Mouse (Mus musculus) midbrain, postnatal 0 days (tissue): ENCODE data around the gene Cdk6. TPM values are rescaled to one million over a fixed set of nuclear protein-coding genes. Genes with fewer than 3 reads are reported as not detected.

Source experiments
- ATAC-seq: fragments of 200-750 bp; cut with Nextera tagmentation; 2 replicates; pipeline ENCODE4 v1.8.0; 2017; ENCODE audit warnings: moderate number of reproducible peaks, mild to moderate bottlenecking, moderate TSS enrichment, moderate library complexity; ENCODE audit not compliant: low FRiP score
- DNase-seq: peaks from one replicate; pipeline ENCODE4 v3.0.0-alpha.2; 2015; ENCODE audit warnings: low spot score
- H3K27ac ChIP-seq: fragments of 300-500 bp; sonication (generic); 2 replicates; pipeline ENCODE4 v1.5.1; 2014; ENCODE audit warnings: low read depth, mild to moderate bottlenecking, low read length, mixed read lengths
- H3K27me3 ChIP-seq: fragments of 300-500 bp; sonication (generic); 2 replicates; pipeline ENCODE4 v1.6.1; 2014; ENCODE audit warnings: low read length, control low read depth, mixed read lengths; ENCODE audit not compliant: insufficient read depth
- H3K36me3 ChIP-seq: fragments of 300-500 bp; sonication (generic); 2 replicates; pipeline ENCODE4 v1.6.1; 2014; ENCODE audit warnings: low read length, control low read depth, mixed read lengths; ENCODE audit not compliant: insufficient read depth
- H3K4me1 ChIP-seq: fragments of 300-500 bp; sonication (generic); 2 replicates; pipeline ENCODE4 v1.6.1; 2014; ENCODE audit warnings: mild to moderate bottlenecking, control low read depth, antibody characterized with exemption, low read length, mixed read lengths; ENCODE audit not compliant: insufficient read depth
- H3K4me2 ChIP-seq: fragments of 300-500 bp; sonication (generic); 2 replicates; pipeline ENCODE4 v1.6.1; 2014; ENCODE audit warnings: low read depth, mild to moderate bottlenecking, low read length, mixed read lengths; ENCODE audit not compliant: poor library complexity, severe bottlenecking
- H3K4me3 ChIP-seq: fragments of 300-500 bp; sonication (generic); 2 replicates; pipeline ENCODE4 v1.5.1; 2014; ENCODE audit warnings: low read depth, mild to moderate bottlenecking, low read length, moderate library complexity
- H3K9ac ChIP-seq: fragments of 300-500 bp; sonication (generic); replicated peaks from 2 replicates; pipeline ENCODE4 v1.6.1; 2014; ENCODE audit warnings: mild to moderate bottlenecking, low read length, moderate library complexity, mixed read lengths; ENCODE audit not compliant: poor library complexity, severe bottlenecking
- H3K9me3 ChIP-seq: fragments of 300-500 bp; sonication (generic); 2 replicates; pipeline ENCODE4 v1.6.1; 2016; ENCODE audit warnings: low read length, control low read depth
- CTCF ChIP-seq: IDR thresholded peaks from 2 replicates; pipeline ENCODE4 v1.5.1; 2016; ENCODE audit warnings: antibody characterized with exemption, mild to moderate bottlenecking
- WGBS: fragments of 180-500 bp; shearing (Covaris S2); extraction: QIAGEN DNeasy Blood & Tissue Kit; methylation state at CpG from one replicate; pipeline ENCODE4 v1.1.7; 2014; 5-methylcytosine and 5-hydroxymethylcytosine counted together
- polyA plus RNA-seq: library from polyadenylated mRNA; unstranded; fragments of >200 nt; fragmentation: Nextera tagmentation; extraction: Ambion mirVana; gene quantifications from 2 replicates; pipeline ENCODE4 v1.2.1, GENCODE M21; 2015
- total RNA-seq: library from RNA; depleted of rRNA; stranded (reverse); fragments of >200 nt; gene quantifications from 2 replicates; pipeline ENCODE4 v1.2.3, GENCODE M21; 2014

Cdk6 gene
- total and polyA plus RNA-seq, 2 experiments from 2014 or later, result 4.0 to 7.1 TPM

DNA sequence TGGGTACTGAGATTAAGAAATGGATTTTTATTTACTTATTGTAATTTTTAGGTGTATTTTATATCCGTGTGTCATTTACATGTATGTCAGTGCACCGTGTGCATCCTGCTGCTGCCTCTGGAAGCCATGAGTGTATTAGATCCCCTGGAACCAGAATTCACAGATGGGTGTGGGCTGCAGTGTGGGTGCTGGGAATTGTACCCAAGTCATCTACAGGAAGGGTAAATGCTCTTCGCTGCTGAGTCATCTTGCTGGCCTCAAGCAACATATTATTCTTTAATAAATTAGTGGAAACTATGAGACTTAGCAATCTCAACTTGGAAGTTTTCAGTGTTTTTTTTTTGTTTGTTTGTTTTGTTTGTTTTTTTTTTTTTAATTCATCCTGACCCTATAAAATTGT, 11.0 kb downstream of the Cdk6 start:
- Histone ChIP-seq H3K4me2 (no peak overlapping the region), H3K4me1 (no peaks in the 10 kb centered on the region), H3K36me3 (no peaks in the 10 kb centered on the region), H3K4me3 (no peak overlapping the region), H3K27me3 (no peaks in the 10 kb centered on the region), H3K27ac (no peak overlapping the region), H3K9ac (no peak overlapping the region), H3K9me3 (no peaks in the 10 kb centered on the region)
- WGBS, result 91% methylated on average over 3 of the region's 3 CpGs
- no peak for TF ChIP-seq CTCF
- DNase-seq (no peak), ATAC-seq (no peak)

DNA sequence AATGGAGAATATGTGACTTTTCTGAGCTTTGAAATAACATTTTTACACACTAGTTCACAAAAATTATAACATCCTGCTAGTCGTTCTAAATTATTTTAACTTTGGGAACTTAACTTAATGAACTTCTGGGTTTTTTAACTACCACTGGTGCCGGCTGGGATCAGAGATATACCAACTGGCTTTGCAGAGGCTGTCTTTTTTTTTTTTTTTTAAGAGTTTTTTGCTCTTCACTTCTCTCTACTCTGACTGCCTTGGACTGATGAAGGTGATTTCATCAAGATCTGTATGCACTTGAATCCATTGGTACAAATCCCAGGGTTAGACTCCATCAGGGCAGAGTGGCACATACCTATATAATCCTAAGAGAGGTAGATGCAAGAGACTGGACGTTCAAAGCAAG, 11.5 kb downstream of the Cdk6 start:
- Histone ChIP-seq H3K27ac (no peak overlapping the region), H3K4me1 (no peaks in the 10 kb centered on the region), H3K4me2 (no peak overlapping the region), H3K9ac (no peak overlapping the region), H3K9me3 (no peaks in the 10 kb centered on the region), H3K36me3 (no peaks in the 10 kb centered on the region), H3K27me3 (no peaks in the 10 kb centered on the region), H3K4me3 (no peak overlapping the region)
- ATAC-seq (no peak), DNase-seq (no peak)
- WGBS, result 85% methylated on average over 3 of the region's 3 CpGs
- TF ChIP-seq CTCF, result no peak

DNA sequence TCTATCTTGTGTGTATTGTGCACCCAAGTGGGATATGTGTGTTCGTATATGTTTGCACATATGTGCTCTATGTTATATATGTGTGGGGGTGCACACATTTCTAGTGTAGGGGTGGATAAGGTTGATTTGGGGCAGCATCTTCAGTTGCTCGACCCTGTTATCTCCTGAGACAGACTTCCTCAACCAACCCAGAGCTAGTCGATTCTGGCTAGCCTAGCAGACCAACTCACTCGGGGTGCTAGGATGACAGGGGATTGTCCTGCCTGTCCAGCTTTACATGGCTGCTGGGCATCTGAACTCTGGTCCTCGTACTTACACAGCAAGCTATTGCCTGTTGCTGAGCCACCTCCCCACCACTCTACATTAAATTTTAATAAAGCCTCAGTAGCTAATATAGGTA, 13.0 kb downstream of the Cdk6 start:
- Histone ChIP-seq H3K27me3 (no peaks in the 10 kb centered on the region), H3K9me3 (no peaks in the 10 kb centered on the region), H3K36me3 (no peaks in the 10 kb centered on the region), H3K4me3 (no peak overlapping the region), H3K27ac (no peak overlapping the region), H3K4me2 (no peak overlapping the region), H3K9ac (no peak overlapping the region), H3K4me1 (no peaks in the 10 kb centered on the region)
- ATAC-seq (no peak), DNase-seq (no peak)
- WGBS, result 94% methylated on average over 5 of the region's 5 CpGs
- TF ChIP-seq CTCF, result no peak

GRCm38 (mm10) chr5:3355032-3355536, 13.8 kb downstream of the Cdk6 start:
- no peak overlapping the region for H3K27ac ChIP-seq
- TF ChIP-seq CTCF, result no peak
- 94% methylated on average over 12 of the region's 12 CpGs for WGBS
- H3K27me3 ChIP-seq, result no peaks in the 10 kb centered on the region
- no peaks in the 10 kb centered on the region for H3K4me1 ChIP-seq
- no peaks in the 10 kb centered on the region for H3K9me3 ChIP-seq
- no peak for DNase-seq
- no peak for ATAC-seq
- H3K36me3 ChIP-seq, result no peaks in the 10 kb centered on the region
- H3K4me2 ChIP-seq, result no peak overlapping the region
- no peak overlapping the region for H3K4me3 ChIP-seq
- no peak overlapping the region for H3K9ac ChIP-seq

DNA sequence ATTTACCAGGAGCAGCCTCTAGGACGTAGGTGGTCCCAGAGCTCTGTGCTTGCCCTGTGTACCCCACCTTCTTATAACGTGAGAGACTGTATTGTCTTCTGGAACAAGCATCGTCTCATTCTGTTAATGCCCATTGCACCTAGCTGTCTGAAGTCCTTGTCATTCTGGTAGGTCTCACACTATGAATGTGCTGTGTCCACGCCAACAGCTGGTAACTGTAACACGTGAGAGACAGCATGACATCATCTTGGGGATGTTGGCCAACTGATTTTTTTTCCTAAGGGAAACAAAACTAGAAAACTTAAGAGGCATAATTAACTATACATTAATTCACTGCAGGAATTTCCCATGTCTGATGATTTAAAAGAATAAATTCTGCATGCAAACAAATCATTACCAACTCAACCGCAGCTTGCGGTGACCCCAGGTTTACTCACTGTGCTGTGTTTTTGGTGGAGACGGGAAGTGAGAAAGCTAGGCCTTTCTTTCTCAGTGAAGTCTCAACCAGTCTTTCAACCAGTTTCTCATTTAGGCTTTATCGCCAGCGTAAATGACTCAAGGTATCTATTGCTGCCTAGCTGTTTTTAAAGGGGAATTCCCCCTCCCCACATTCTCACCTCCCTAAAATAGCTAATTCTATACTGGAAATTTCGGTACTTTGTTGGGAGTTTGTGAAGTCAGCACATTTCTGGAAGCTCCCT, 14.4 kb downstream of the Cdk6 start:
- 73% methylated on average over 11 of the region's 11 CpGs for WGBS
- Histone ChIP-seq H3K9me3 (no peaks in the 10 kb centered on the region), H3K4me1 (no peaks in the 10 kb centered on the region), H3K27me3 (no peaks in the 10 kb centered on the region), H3K9ac (no peak overlapping the region), H3K36me3 (no peaks in the 10 kb centered on the region), H3K4me3 (no peak overlapping the region), H3K27ac (no peak overlapping the region), H3K4me2 (no peak overlapping the region)
- DNase-seq, result peak; percentile 7
- ATAC-seq, result no peak
- no peak for TF ChIP-seq CTCF

DNA sequence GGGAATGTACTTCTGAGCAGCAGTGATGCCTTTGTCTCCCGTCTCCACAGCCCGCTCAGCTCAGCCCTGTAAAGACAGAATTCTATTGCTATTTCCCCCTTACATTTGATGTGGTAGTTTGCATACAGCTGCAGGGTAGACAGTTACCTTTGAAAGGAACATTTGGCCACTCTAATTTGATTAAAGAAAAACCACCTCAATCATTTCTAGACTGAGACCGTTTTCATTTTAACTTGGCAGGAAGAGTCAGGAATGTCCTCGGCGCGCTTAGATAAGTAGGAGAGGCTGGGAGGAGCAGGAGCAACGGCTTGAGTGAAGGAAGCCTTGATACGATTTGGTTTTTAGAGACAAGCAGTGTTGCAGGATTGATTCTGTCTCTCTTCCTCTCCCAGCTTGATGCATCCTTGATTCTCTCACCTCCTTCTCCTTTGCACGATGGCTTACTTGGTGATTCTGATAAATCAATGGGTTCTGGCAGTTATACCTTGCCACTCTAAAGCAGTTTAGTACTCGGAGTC, 15.0 kb downstream of the Cdk6 start:
- no peaks in the 10 kb centered on the region for H3K9me3 ChIP-seq
- no peak overlapping the region for H3K4me3 ChIP-seq
- no peaks in the 10 kb centered on the region for H3K4me1 ChIP-seq
- no peak overlapping the region for H3K4me2 ChIP-seq
- no peaks in the 10 kb centered on the region for H3K36me3 ChIP-seq
- WGBS, result 59% methylated on average over 10 of the region's 10 CpGs
- TF ChIP-seq CTCF, result no peak
- ATAC-seq (no peak), DNase-seq (no peak)
- H3K27ac ChIP-seq, result no peak overlapping the region
- no peaks in the 10 kb centered on the region for H3K27me3 ChIP-seq
- no peak overlapping the region for H3K9ac ChIP-seq
